11 mouse cellular contexts compared by ENCODE assay signal in the genomic region with DNA sequence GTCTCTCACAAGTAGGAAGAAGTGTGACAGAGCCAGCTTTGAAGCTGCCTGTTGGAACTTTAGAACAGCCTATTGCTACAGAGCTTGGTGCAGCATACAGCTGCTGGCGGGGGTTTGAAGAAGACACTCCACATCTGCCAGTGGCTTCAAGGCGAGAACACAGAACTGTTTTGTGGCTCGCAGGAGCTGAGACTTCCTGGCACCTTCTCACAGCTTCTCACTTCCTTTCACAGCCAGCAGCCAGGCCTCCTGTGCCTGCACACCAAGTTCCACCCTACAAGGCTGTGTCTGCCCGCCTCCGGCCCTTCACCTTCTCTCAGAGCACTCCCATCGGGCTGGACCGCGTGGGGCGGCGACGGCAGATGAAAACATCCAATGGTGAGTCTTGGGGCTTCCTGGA. TPM values are rescaled to one million over a fixed set of nuclear protein-coding genes. Genes with fewer than 3 reads are reported as not detected.
DNase-seq lines count a peak whose midpoint lies in the region; ATAC-seq and TF ChIP-seq lines count a peak whose summit lies in the region.
"Had no signal": no experiment of that assay in that cellular context is flagged by ENCODE, and none has a peak within 500 bp of the region (broad histone marks: within the 10 kb centered on the region; RNA-seq: fewer than 3 reads in every experiment).

No protein-coding gene starts in this region.

- no peak for ATAC-seq in lung, embryonic 15.5 days (ENCODE audit: borderline replicate concordance, extremely low read depth, low FRiP score, low TSS enrichment)
- ATAC-seq in lung, postnatal 0 days, result no peak
- peak; percentile 59 for ATAC-seq in activated CD4-positive, CD25-positive, alpha-beta regulatory T cell, adult 4 months
- no peak for ATAC-seq in limb, embryonic 13.5 days (ENCODE audit: low FRiP score, low read depth)
- no peak for ATAC-seq in midbrain, embryonic 15.5 days (replicated peaks)
- ATAC-seq: Patski had no signal

- no peak for TF ChIP-seq CTCF in lung, postnatal 0 days (IDR thresholded peaks at IDR 0.05)

- no peaks in the 10 kb centered on the region for H3K27me3 ChIP-seq in lung, embryonic 15.5 days
- H3K27me3 ChIP-seq in lung, postnatal 0 days (replicated peaks; ENCODE audit: insufficient read depth, low read length), result no peaks in the 10 kb centered on the region
- no peaks in the 10 kb centered on the region for H3K27me3 ChIP-seq in limb, embryonic 13.5 days
- H3K27me3 ChIP-seq in midbrain, embryonic 15.5 days (replicated peaks), result no peaks in the 10 kb centered on the region
- H3K27me3 ChIP-seq: Patski had no signal

- 0 out of 2 replicates have a peak overlapping the region, but pooled peaks have one; percentile 4 for H3K27ac ChIP-seq in lung, embryonic 15.5 days
- no peak overlapping the region for H3K27ac ChIP-seq in lung, postnatal 0 days (ENCODE audit: low read length)
- peak overlapping the region; percentile 61 for H3K27ac ChIP-seq in limb, embryonic 13.5 days
- H3K27ac ChIP-seq in midbrain, embryonic 15.5 days, result no peak overlapping the region

- H3K9me3 ChIP-seq in lung, embryonic 15.5 days, result no peaks in the 10 kb centered on the region
- H3K9me3 ChIP-seq in lung, postnatal 0 days (ENCODE audit: low read length), result no peaks in the 10 kb centered on the region
- no peaks in the 10 kb centered on the region for H3K9me3 ChIP-seq in limb, embryonic 13.5 days
- no peaks in the 10 kb centered on the region for H3K9me3 ChIP-seq in midbrain, embryonic 15.5 days

- H3K4me1 ChIP-seq in lung, embryonic 15.5 days, result peaks cover 33% of the 10 kb centered on the region
- H3K4me1 ChIP-seq in lung, postnatal 0 days (ENCODE audit: insufficient read depth, low read depth, low read length), result no peaks in the 10 kb centered on the region; the same call in 1 of the 2 replicates
- H3K4me1 ChIP-seq in limb, embryonic 13.5 days, result peaks cover 50% of the 10 kb centered on the region
- H3K4me1 ChIP-seq in midbrain, embryonic 15.5 days, result no peaks in the 10 kb centered on the region

- no peak overlapping the region for H3K9ac ChIP-seq in lung, embryonic 15.5 days
- H3K9ac ChIP-seq in lung, postnatal 0 days (replicated peaks; ENCODE audit: low read depth), result no peak overlapping the region
- peak overlapping the region; percentile 48 for H3K9ac ChIP-seq in limb, embryonic 13.5 days
- H3K9ac ChIP-seq in midbrain, embryonic 15.5 days, result no peak overlapping the region

- 43% methylated on average over 11 of the region's 11 CpGs for WGBS in lung, embryonic 15.5 days
- 47% methylated on average over 11 of the region's 11 CpGs for WGBS in lung, postnatal 0 days
- 33% methylated on average over 11 of the region's 11 CpGs for WGBS in limb, embryonic 13.5 days
- 80% methylated on average over 11 of the region's 11 CpGs for WGBS in midbrain, embryonic 15.5 days

- H3K4me2 ChIP-seq in lung, embryonic 15.5 days, result no peak overlapping the region
- H3K4me2 ChIP-seq in lung, postnatal 0 days (replicated peaks; ENCODE audit: low read depth, low read length), result no peak overlapping the region
- H3K4me2 ChIP-seq in limb, embryonic 13.5 days (replicated peaks), result 0 out of 2 replicates have a peak overlapping the region, but pooled peaks have one; percentile 11
- H3K4me2 ChIP-seq in midbrain, embryonic 15.5 days, result no peak overlapping the region

- no peak overlapping the region for H3K4me3 ChIP-seq in lung, embryonic 15.5 days
- H3K4me3 ChIP-seq in lung, postnatal 0 days (ENCODE audit: low read depth, low read length), result no peak overlapping the region
- no peak overlapping the region for H3K4me3 ChIP-seq in limb, embryonic 13.5 days
- H3K4me3 ChIP-seq in midbrain, embryonic 15.5 days, result no peak overlapping the region

- no peak for TF ChIP-seq EP300 in lung, postnatal 0 days (IDR thresholded peaks at IDR 0.05)

- no peaks in the 10 kb centered on the region for H3K36me3 ChIP-seq in lung, embryonic 15.5 days
- 0 out of 2 replicates have a peak, but pooled peaks cover 6% of the 10 kb centered on the region for H3K36me3 ChIP-seq in lung, postnatal 0 days (ENCODE audit: insufficient read depth, low read length)
- no peaks in the 10 kb centered on the region for H3K36me3 ChIP-seq in limb, embryonic 13.5 days
- H3K36me3 ChIP-seq in midbrain, embryonic 15.5 days (replicated peaks), result no peaks in the 10 kb centered on the region

- DNase-seq in lung, postnatal 0 days (ENCODE audit: low spot score), result no peak
- peak; percentile 92 for DNase-seq in thymus, postnatal 0 days (ENCODE audit: low spot score)
- no peak for DNase-seq in layer of hippocampus, postnatal 25 days (ENCODE audit: extremely low spot score in 1 of 2, low spot score in 1 of 2)
- no peak for DNase-seq in testis, postnatal 10 days (ENCODE audit: low spot score)
- DNase-seq: kidney, postnatal 36 days; retina, postnatal 1 day had no signal

RNA-seq across cellular contexts. Expression of a gene that starts 58.7 kb away (rescaled TPM):
- polyA plus RNA-seq in lung, embryonic 15.5 days (2015; fragmentation: Nextera tagmentation; extraction: Ambion mirVana), result 0.52 and 1.1 TPM in 2 replicates
- polyA plus RNA-seq in lung, postnatal 0 days (2015; fragmentation: Nextera tagmentation; extraction: Ambion mirVana), result 0.45 and 0.77 TPM in 2 replicates
- polyA plus RNA-seq in activated CD4-positive, CD25-positive, alpha-beta regulatory T cell, adult 4 months (2017; shearing (Covaris generic)), result not detected
- 1.5 and 1.6 TPM in 2 replicates for polyA plus RNA-seq in limb, embryonic 13.5 days (2015; fragmentation: Nextera tagmentation; extraction: Ambion mirVana)
- polyA plus RNA-seq in thymus, postnatal 0 days (2015; fragmentation: Nextera tagmentation; extraction: Ambion mirVana), result 3.0 and 4.0 TPM in 2 replicates
- total RNA-seq in layer of hippocampus, postnatal 25 days (2021), result under 1 TPM; 0.31 to 0.42 TPM
- polyA plus RNA-seq in midbrain, embryonic 15.5 days (2015; fragmentation: Nextera tagmentation; extraction: Ambion mirVana), result 0.14 and 0.19 TPM in 2 replicates
- polyA plus RNA-seq: Patski had no signal

Comparison
In these comparisons a context has a peak if more than half of its experiments do, and no peak if none do; other contexts are left out.
1. H3K27ac ChIP-seq: peak in lung, embryonic 15.5 days (single experiment) and limb, embryonic 13.5 days (single experiment); none in lung, postnatal 0 days (single experiment) and midbrain, embryonic 15.5 days (single experiment).